25 mouse cellular contexts compared by ENCODE assay signal in genomic region chr8:111569926-111570325, GRCm38 (mm10). TPM values are rescaled to one million over a fixed set of nuclear protein-coding genes. Genes with fewer than 3 reads are reported as not detected.
DNase-seq lines count a peak whose midpoint lies in the region; ATAC-seq and TF ChIP-seq lines count a peak whose summit lies in the region.
"Had no signal": no experiment of that assay in that cellular context is flagged by ENCODE, and none has a peak within 500 bp of the region (broad histone marks: within the 10 kb centered on the region; RNA-seq: fewer than 3 reads in every experiment).

No protein-coding gene starts in this region.

- DNase-seq in hindbrain, embryonic 14.5 days (ENCODE audit: low spot score), result no peak
- no peak for DNase-seq in hindbrain, embryonic 11.5 days (ENCODE audit: low spot score)
- DNase-seq in CD4-positive, CD25-positive, alpha-beta regulatory T cell, adult 2 months (ENCODE audit: low read depth, low spot score), result peak; percentile 62
- DNase-seq in CH12.LX (ENCODE audit: extremely low read depth), result no peak
- peak; percentile 73 for DNase-seq in induced T-regulatory cell, adult 2 months (ENCODE audit: low read depth)
- no peak for DNase-seq in kidney, adult 8-10 months
- no peak for DNase-seq in urinary bladder, postnatal 10 days (ENCODE audit: low spot score)
- DNase-seq: adrenal gland, adult 2 months; cerebellum, adult 9-10 months; gastrocnemius, postnatal 25 days; heart, adult 18-20 months; heart, postnatal 14 days; kidney, adult 18-20 months; layer of hippocampus, adult 9-11 months; left cerebral cortex, postnatal 4 days; lung, embryonic 14.5 days; thymus, adult 18-20 months had no signal

- no peak overlapping the region for H3K4me2 ChIP-seq in hindbrain, embryonic 14.5 days (replicated peaks)
- H3K4me2 ChIP-seq in hindbrain, embryonic 11.5 days (replicated peaks; ENCODE audit: low read depth, low read length), result no peak overlapping the region
- peak overlapping the region; percentile 90 for H3K4me2 ChIP-seq in CH12.LX (ENCODE audit: insufficient read depth, low read depth, poor library complexity, severe bottlenecking)
- H3K4me2 ChIP-seq: embryonic facial prominence, embryonic 12.5 days; forebrain, embryonic 12.5 days; heart, embryonic 13.5 days; limb, embryonic 15.5 days; lung, embryonic 14.5 days; midbrain, embryonic 13.5 days had no signal

- no peaks in the 10 kb centered on the region for H3K27me3 ChIP-seq in hindbrain, embryonic 14.5 days (ENCODE audit: control insufficient read depth, insufficient read depth, low read length)
- H3K27me3 ChIP-seq in hindbrain, embryonic 11.5 days (ENCODE audit: control insufficient read depth, insufficient read depth, low read length), result no peaks in the 10 kb centered on the region
- H3K27me3 ChIP-seq in CH12.LX (replicated peaks), result no peaks in the 10 kb centered on the region
- H3K27me3 ChIP-seq: embryonic facial prominence, embryonic 12.5 days; forebrain, embryonic 12.5 days; heart, embryonic 13.5 days; limb, embryonic 15.5 days; midbrain, embryonic 13.5 days; Patski had no signal

- ATAC-seq in hindbrain, embryonic 14.5 days (ENCODE audit: low FRiP score), result no peak
- no peak for ATAC-seq in hindbrain, embryonic 11.5 days (ENCODE audit: low FRiP score)
- ATAC-seq: midbrain, embryonic 13.5 days; Patski had no signal

- no peaks in the 10 kb centered on the region for H3K36me3 ChIP-seq in hindbrain, embryonic 14.5 days (replicated peaks; ENCODE audit: control insufficient read depth, insufficient read depth)
- H3K36me3 ChIP-seq in hindbrain, embryonic 11.5 days (ENCODE audit: control insufficient read depth, insufficient read depth, low read length), result no peaks in the 10 kb centered on the region
- H3K36me3 ChIP-seq in CH12.LX (replicated peaks in 1 of 2; ENCODE audit: control insufficient read depth in 1 of 2, insufficient read depth in 1 of 2, low read length in 1 of 2), result peaks cover 0 to 2% of the 10 kb centered on the region in 2 experiments
- H3K36me3 ChIP-seq: embryonic facial prominence, embryonic 12.5 days; forebrain, embryonic 12.5 days; limb, embryonic 15.5 days; midbrain, embryonic 13.5 days had no signal

- 79% methylated on average over 4 of the region's 4 CpGs for WGBS in hindbrain, embryonic 14.5 days
- WGBS in hindbrain, embryonic 11.5 days, result 85% methylated on average over 4 of the region's 4 CpGs

- H3K4me1 ChIP-seq in hindbrain, embryonic 14.5 days (replicated peaks; ENCODE audit: control insufficient read depth, insufficient read depth, low read length), result peaks cover 45% of the 10 kb centered on the region
- H3K4me1 ChIP-seq in hindbrain, embryonic 11.5 days (replicated peaks; ENCODE audit: control insufficient read depth, insufficient read depth, low read length), result peaks cover 4% of the 10 kb centered on the region; the same call in 1 of the 2 replicates
- H3K4me1 ChIP-seq in CH12.LX (ENCODE audit: control insufficient read depth in 1 of 2, insufficient read depth in 2 of 2), result peaks cover 5 to 63% of the 10 kb centered on the region in 2 experiments; a peak in 3 of 4 replicates

- H3K27ac ChIP-seq in hindbrain, embryonic 14.5 days, result 0 out of 2 replicates have a peak overlapping the region, but pooled peaks have one; percentile 26
- no peak overlapping the region for H3K27ac ChIP-seq in hindbrain, embryonic 11.5 days (ENCODE audit: low read depth, low read length)
- H3K27ac ChIP-seq in CH12.LX (ENCODE audit: insufficient read depth, low read depth), result no peak overlapping the region
- H3K27ac ChIP-seq: embryonic facial prominence, embryonic 12.5 days; heart, embryonic 13.5 days; kidney, postnatal 0 days; limb, embryonic 15.5 days; liver, embryonic 14.5 days; midbrain, embryonic 13.5 days had no signal

- TF ChIP-seq POLR2A in CH12.LX (IDR thresholded peaks at IDR 0.05; ENCODE audit: low read depth, low read length), result no peak

- TF ChIP-seq EP300 in CH12.LX (IDR thresholded peaks at IDR 0.05; ENCODE audit: low read length), result no peak

- H3K4me3 ChIP-seq in hindbrain, embryonic 14.5 days (replicated peaks; ENCODE audit: low read length), result no peak overlapping the region
- no peak overlapping the region for H3K4me3 ChIP-seq in hindbrain, embryonic 11.5 days (ENCODE audit: low read depth, low read length)
- peak overlapping the region in 1 of 3 experiments; percentile 35 for H3K4me3 ChIP-seq in CH12.LX (replicated peaks in 1 of 3; ENCODE audit: low read depth in 2 of 3, low read length in 2 of 3, poor library complexity in 1 of 3)
- H3K4me3 ChIP-seq: embryonic facial prominence, embryonic 12.5 days; forebrain, embryonic 12.5 days; heart, embryonic 13.5 days; limb, embryonic 15.5 days; midbrain, embryonic 13.5 days had no signal

- no peak overlapping the region for H3K9ac ChIP-seq in hindbrain, embryonic 14.5 days
- H3K9ac ChIP-seq in hindbrain, embryonic 11.5 days (ENCODE audit: low read depth, low read length), result no peak overlapping the region
- peak overlapping the region; percentile 37 for H3K9ac ChIP-seq in CH12.LX (ENCODE audit: insufficient read depth, low read depth)
- H3K9ac ChIP-seq: embryonic facial prominence, embryonic 12.5 days; forebrain, embryonic 12.5 days; heart, embryonic 13.5 days; limb, embryonic 15.5 days; liver, embryonic 14.5 days; lung, embryonic 14.5 days; midbrain, embryonic 13.5 days had no signal

- H3K79me2 ChIP-seq in CH12.LX (replicated peaks; ENCODE audit: control insufficient read depth, extremely low read depth, insufficient read depth, poor library complexity, severe bottlenecking), result no peaks in the 10 kb centered on the region

- dilution Hi-C loops in CH12.LX (cut with MboI; ENCODE audit: extremely low pct_ligation_motif_present, extremely low pct_unique_long_range_greater_than_20kb, low sequenced_read_pairs), result no loop called here

- no peak for TF ChIP-seq RAD21 in CH12.LX (IDR thresholded peaks at IDR 0.05; ENCODE audit: low read depth, low read length)

- TF ChIP-seq CTCF in CH12.LX (conservative IDR thresholded peaks at IDR 0.05 in 1 of 2, IDR thresholded peaks at IDR 0.05 in 1 of 2; ENCODE audit: low read depth in 2 of 2, low read length in 2 of 2), result no peak

- in situ Hi-C loops in CH12.LX (cut with MboI; ENCODE audit: low pct_ligation_motif_present, low pct_unique_long_range_greater_than_20kb, low sequenced_read_pairs), result no loop called here

- no peaks in the 10 kb centered on the region for H3K9me3 ChIP-seq in hindbrain, embryonic 14.5 days (ENCODE audit: control insufficient read depth, low read length)
- H3K9me3 ChIP-seq in hindbrain, embryonic 11.5 days (ENCODE audit: control insufficient read depth, low read length), result no peaks in the 10 kb centered on the region
- no peaks in the 10 kb centered on the region for H3K9me3 ChIP-seq in CH12.LX (replicated peaks; ENCODE audit: low read length)
- H3K9me3 ChIP-seq: embryonic facial prominence, embryonic 12.5 days; forebrain, embryonic 12.5 days; heart, embryonic 13.5 days; limb, embryonic 15.5 days; midbrain, embryonic 13.5 days had no signal

TF ChIP-seq in CH12.LX, 34 proteins besides CTCF, POLR2A, EP300 and RAD21:
- TF ChIP-seq SIN3A (IDR thresholded peaks at IDR 0.05; ENCODE audit: low read length), result no peak
- TF ChIP-seq TCF12 (IDR thresholded peaks at IDR 0.05; ENCODE audit: low read depth, low read length), result no peak
- TF ChIP-seq MAX (IDR thresholded peaks at IDR 0.05; ENCODE audit: low read length), result no peak
- TF ChIP-seq BHLHE40 (IDR thresholded peaks at IDR 0.05; ENCODE audit: low read depth, low read length), result no peak
- no peak for TF ChIP-seq ETS1 (conservative IDR thresholded peaks at IDR 0.05; ENCODE audit: low read depth, low read length)
- no peak for TF ChIP-seq CHD1 (IDR thresholded peaks at IDR 0.05; ENCODE audit: low read depth, low read length)
- no peak for TF ChIP-seq JUN (IDR thresholded peaks at IDR 0.05; ENCODE audit: insufficient read depth, low read depth, low read length)
- TF ChIP-seq TBP (conservative IDR thresholded peaks at IDR 0.05; ENCODE audit: low read depth, low read length), result no peak
- TF ChIP-seq SMC3 (IDR thresholded peaks at IDR 0.05; ENCODE audit: low read depth, low read length), result no peak
- TF ChIP-seq GABPA (IDR thresholded peaks at IDR 0.05; ENCODE audit: insufficient replicate concordance, low read depth, low read length), result no peak
- TF ChIP-seq ZMIZ1 (IDR thresholded peaks at IDR 0.05; ENCODE audit: low read depth, low read length), result no peak
- TF ChIP-seq MYC (IDR thresholded peaks at IDR 0.05; ENCODE audit: low read depth, low read length), result no peak
- no peak for TF ChIP-seq USF1 (IDR thresholded peaks at IDR 0.05; ENCODE audit: low read depth, low read length)
- no peak for TF ChIP-seq NRF1 (IDR thresholded peaks at IDR 0.05; ENCODE audit: low read depth, low read length)
- no peak for TF ChIP-seq MEF2A (IDR thresholded peaks at IDR 0.05; ENCODE audit: borderline replicate concordance, low read depth, low read length)
- TF ChIP-seq ZKSCAN1 (IDR thresholded peaks at IDR 0.05; ENCODE audit: borderline replicate concordance, low read depth, low read length), result no peak
- no peak for TF ChIP-seq ELF1 (IDR thresholded peaks at IDR 0.05; ENCODE audit: low read depth, low read length)
- TF ChIP-seq MXI1 (IDR thresholded peaks at IDR 0.05; ENCODE audit: low read depth, low read length), result no peak
TF ChIP-seq in CH12.LX: peak in this region for 0.

RNA-seq across cellular contexts. Expression of gene Znrf1, which starts 34.0 kb away (rescaled TPM):
- polyA plus RNA-seq in hindbrain, embryonic 14.5 days (2014; fragmentation: Nextera tagmentation; extraction: Ambion mirVana), result 108 and 116 TPM in 2 replicates
- 48.3 and 48.7 TPM in 2 replicates for polyA plus RNA-seq in hindbrain, embryonic 11.5 days (2014; fragmentation: Nextera tagmentation; extraction: Ambion mirVana)
- total RNA-seq in CH12.LX (2012; rRNA removed) (9.3 and 10.7 TPM in 2 replicates), CH12.LX (2014; rRNA removed) (9.5 and 11.6 TPM in 2 replicates)
- polyA plus RNA-seq in CH12.LX (2012; ENCODE audit: insufficient read length, low read depth), result 21.2 and 25.3 TPM in 2 replicates

RNA-seq across cellular contexts. Expression of gene Wdr59, which starts 48.0 kb away (rescaled TPM):
- 6.5 and 6.6 TPM in 2 replicates for polyA plus RNA-seq in hindbrain, embryonic 14.5 days (2014; fragmentation: Nextera tagmentation; extraction: Ambion mirVana)
- 2.9 and 4.6 TPM in 2 replicates for polyA plus RNA-seq in hindbrain, embryonic 11.5 days (2014; fragmentation: Nextera tagmentation; extraction: Ambion mirVana)
- total RNA-seq in CH12.LX (2012; rRNA removed) (5.6 and 6.2 TPM in 2 replicates), CH12.LX (2014; rRNA removed) (6.8 and 8.1 TPM in 2 replicates)
- polyA plus RNA-seq in CH12.LX (2012; ENCODE audit: insufficient read length, low read depth), result 15.6 TPM in 2 replicates

Comparison
In these comparisons a context has a peak if more than half of its experiments do, and no peak if none do; other contexts are left out.
1. DNase-seq: peak in CD4-positive, CD25-positive, alpha-beta regulatory T cell, adult 2 months (single experiment) and induced T-regulatory cell, adult 2 months (single experiment); none in hindbrain, embryonic 14.5 days (single experiment), hindbrain, embryonic 11.5 days (single experiment), CH12.LX (single experiment), kidney, adult 8-10 months (0 of 2) and urinary bladder, postnatal 10 days (single experiment).